Mouse (Mus musculus) heart, adult 2 months (tissue): ENCODE measurements around the gene Kng1.

Source experiments
- CTCF ChIP-seq: fragments of 200-600 bp; IDR thresholded peaks from 2 replicates; pipeline ENCODE4 v1.8.1; 2022; ENCODE audit warnings: antibody characterized with exemption, mild to moderate bottlenecking, moderate library complexity
- POLR2A ChIP-seq: fragments of 200-500 bp; IDR thresholded peaks from 2 replicates; pipeline ENCODE4 v1.6.1; 2011; ENCODE audit warnings: mild to moderate bottlenecking, low read depth, low read length, control low read depth; ENCODE audit not compliant: insufficient read depth

- TF ChIP-seq POLR2A = no peak
- TF ChIP-seq CTCF = no peak
These were observed 69.6 kb downstream of the Kng1 start for GRCm38 (mm10) chr16:23127311-23127672.
